Mouse (Mus musculus): ENCODE results near the gene Ppp1r8. TPM values are rescaled to one million over a fixed set of nuclear protein-coding genes. Genes with fewer than 3 reads are reported as not detected.

Gene Ppp1r8
- total RNA-seq, 4 experiments from 2014 or later: 11.9 to 16.5 (median 12.9) TPM

- no peak for DNase-seq (ENCODE audit: low spot score in 2 of 2)
Observed at GRCm38 (mm10) chr4:132778562-132779201, 64.3 kb downstream of the Ppp1r8 start.

Other genes with a start within 250 kb of the Ppp1r8 start
- 10 to 100 TPM; 11.1 to 13.8 (median 12.1) TPM for gene Eya3, start 204.2 kb downstream of the Ppp1r8 start, total RNA-seq (2022)
- 1 to 10 TPM in 2 of 4 experiments, under 1 TPM in 2; 0.44 to 1.4 (median 1.1) TPM for gene Xkr8, start 110.6 kb downstream of the Ppp1r8 start, total RNA-seq (2022)
- gene Smpdl3b, start 85.9 kb downstream of the Ppp1r8 start, total RNA-seq (2022): 1 to 10 TPM in 2 of 4 experiments, under 1 TPM in 1, not detected in 1; 0.56 to 1.5 (median 1.0) TPM
- gene Rpa2, start 74.8 kb downstream of the Ppp1r8 start, total RNA-seq (2022): 10 to 100 TPM; 15.3 to 18.7 (median 17.6) TPM
- under 1 TPM; 0.41 to 0.58 (median 0.50) TPM for gene Themis2, start 46.8 kb downstream of the Ppp1r8 start, total RNA-seq (2022)
- gene Stx12, start 41.3 kb upstream of the Ppp1r8 start, total RNA-seq (2022): 10 to 100 TPM; 26.7 to 28.9 (median 27.8) TPM
- 10 to 100 TPM; 31.5 to 35.9 (median 33.8) TPM for gene Fam76a, start 79.4 kb upstream of the Ppp1r8 start, total RNA-seq (2022)
- gene Fgr, start 130.9 kb upstream of the Ppp1r8 start, total RNA-seq (2022): not detected
- 10 to 100 TPM; 26.3 to 32.9 (median 28.9) TPM for gene Ahdc1, start 168.1 kb upstream of the Ppp1r8 start, total RNA-seq (2022)